Mouse (Mus musculus): Measurements from ENCODE around the gene Gsdmc4. TPM values are rescaled to one million over a fixed set of nuclear protein-coding genes. Genes with fewer than 3 reads are reported as not detected.

Gene Gsdmc4
- polyA plus RNA-seq (2014; fragmentation: Illumina TruSeq; extraction: RNeasy Lipid Tissue Mini Kit (QIAGEN cat#74804); ENCODE audit: low read depth, low replicate concordance), result not detected

DNA sequence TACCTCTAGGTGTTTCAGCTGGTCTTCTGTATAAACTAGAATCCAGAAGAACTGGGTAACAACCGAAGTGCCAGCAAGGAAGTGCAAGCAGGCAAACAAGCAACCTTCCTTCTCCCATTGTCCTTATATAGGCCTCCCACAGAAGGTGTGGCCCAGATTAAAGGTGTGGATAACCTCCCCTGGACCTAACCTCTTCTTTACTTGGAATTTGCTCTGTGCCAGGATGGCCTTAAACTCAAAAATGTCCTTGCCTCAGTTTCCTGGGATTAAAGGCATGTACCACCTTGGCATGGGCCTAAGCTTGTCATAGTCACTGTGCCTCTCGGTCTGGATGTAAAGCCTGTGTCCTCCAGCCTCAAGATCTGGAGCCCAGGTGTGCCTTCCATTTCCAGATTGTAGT is at the start of gene Gsdmc4:
Gene Gsdmc4 (minus strand): TSS at position 101 of the 400 bp plus-strand sequence.

DNA sequence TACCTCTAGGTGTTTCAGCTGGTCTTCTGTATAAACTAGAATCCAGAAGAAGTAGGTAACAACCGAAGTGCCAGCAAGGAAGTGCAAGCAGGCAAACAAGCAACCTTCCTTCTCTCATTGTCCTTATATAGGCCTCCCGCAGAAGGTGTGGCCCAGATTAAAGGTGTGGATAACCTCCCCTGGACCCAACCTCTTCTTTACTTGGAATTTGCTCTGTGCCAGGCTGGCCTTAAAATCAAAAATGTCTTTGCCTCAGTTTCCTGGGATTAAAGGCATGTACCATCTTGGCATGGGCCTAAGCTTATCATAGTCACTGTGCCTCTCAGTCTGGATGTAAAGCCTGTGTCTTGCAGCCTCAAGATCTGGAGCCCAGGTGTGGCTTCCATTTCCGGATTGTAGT is 33.6 kb downstream of the Gsdmc4 start, which contains the start of gene Gsdmc3:
Gene Gsdmc3 (minus strand): TSS at position 101 of the 400 bp plus-strand sequence.

Other genes starting within 250 kb of the Gsdmc4 start
- gene Gsdmc2, start 67.1 kb downstream of the Gsdmc4 start, polyA plus RNA-seq (2014; fragmentation: Illumina TruSeq; extraction: RNeasy Lipid Tissue Mini Kit (QIAGEN cat#74804); ENCODE audit: low read depth, low replicate concordance), result not detected
- gene Gsdmc3, start 33.7 kb downstream of the Gsdmc4 start, polyA plus RNA-seq (2014; fragmentation: Illumina TruSeq; extraction: RNeasy Lipid Tissue Mini Kit (QIAGEN cat#74804); ENCODE audit: low read depth, low replicate concordance), result not detected
- gene Fam49b, start 148.2 kb upstream of the Gsdmc4 start, polyA plus RNA-seq (2014; fragmentation: Illumina TruSeq; extraction: RNeasy Lipid Tissue Mini Kit (QIAGEN cat#74804); ENCODE audit: low read depth, low replicate concordance), result 24.4 TPM